Mouse (Mus musculus) midbrain, embryonic 14.5 days (tissue): ENCODE measurements around the gene Vmn2r95. TPM values are rescaled to one million over a fixed set of nuclear protein-coding genes. Genes with fewer than 3 reads are reported as not detected.
"Not testable (repeated sequence)": the region's sequence is repeated elsewhere in the genome, so short reads cannot be mapped to it uniquely, and the experiment has no call there.

Experiments
- ATAC-seq: fragments of 200-750 bp; cut with Nextera tagmentation; 2 replicates; pipeline ENCODE4 v1.8.0; 2017; ENCODE audit warnings: moderate number of reproducible peaks, moderate library complexity; ENCODE audit not compliant: low FRiP score, low TSS enrichment
- DNase-seq: peaks from one replicate; pipeline ENCODE4 v3.0.0-alpha.2; 2015
- H3K27ac ChIP-seq: fragments of 300-500 bp; sonication (generic); replicated peaks from 2 replicates; pipeline ENCODE4 v1.5.1; 2014; ENCODE audit warnings: mild to moderate bottlenecking, low read depth, low read length, moderate library complexity
- H3K27me3 ChIP-seq: fragments of 300-500 bp; sonication (generic); 2 replicates; pipeline ENCODE4 v1.6.1; 2014; ENCODE audit warnings: low read length, control low read depth, mixed read lengths; ENCODE audit not compliant: control insufficient read depth, insufficient read depth
- H3K36me3 ChIP-seq: fragments of 300-500 bp; sonication (generic); 2 replicates; pipeline ENCODE4 v1.6.1; 2014; ENCODE audit warnings: low read length, control low read depth; ENCODE audit not compliant: control insufficient read depth, insufficient read depth
- H3K4me1 ChIP-seq: fragments of 300-500 bp; sonication (generic); 2 replicates; pipeline ENCODE4 v1.6.1; 2014; ENCODE audit warnings: mild to moderate bottlenecking, antibody characterized with exemption, low read length, control low read depth; ENCODE audit not compliant: control insufficient read depth, insufficient read depth
- H3K4me2 ChIP-seq: fragments of 300-500 bp; sonication (generic); 2 replicates; pipeline ENCODE4 v1.6.1; 2014; ENCODE audit warnings: mild to moderate bottlenecking, low read length, moderate library complexity
- H3K4me3 ChIP-seq: fragments of 300-500 bp; sonication (generic); replicated peaks from 2 replicates; pipeline ENCODE4 v1.5.1; 2014; ENCODE audit warnings: low read depth, low read length
- H3K9ac ChIP-seq: fragments of 300-500 bp; sonication (generic); replicated peaks from 2 replicates; pipeline ENCODE4 v1.6.1; 2014; ENCODE audit warnings: mild to moderate bottlenecking, low read length, moderate library complexity
- H3K9me3 ChIP-seq: fragments of 300-500 bp; sonication (generic); 2 replicates; pipeline ENCODE4 v1.6.1; 2016; ENCODE audit warnings: low read length, control low read depth, mixed read lengths; ENCODE audit not compliant: control insufficient read depth
- WGBS: fragments of 180-500 bp; shearing (Covaris S2); extraction: QIAGEN DNeasy Blood & Tissue Kit; methylation state at CpG from one replicate; pipeline ENCODE4 v1.1.7; 2014; 5-methylcytosine and 5-hydroxymethylcytosine counted together
- polyA plus RNA-seq: library from polyadenylated mRNA; unstranded; fragments of >200 nt; fragmentation: Nextera tagmentation; extraction: Ambion mirVana; gene quantifications from 2 replicates; pipeline ENCODE4 v1.2.1, GENCODE M21; 2014

Gene Vmn2r95
- not detected in 2 replicates for polyA plus RNA-seq

DNA sequence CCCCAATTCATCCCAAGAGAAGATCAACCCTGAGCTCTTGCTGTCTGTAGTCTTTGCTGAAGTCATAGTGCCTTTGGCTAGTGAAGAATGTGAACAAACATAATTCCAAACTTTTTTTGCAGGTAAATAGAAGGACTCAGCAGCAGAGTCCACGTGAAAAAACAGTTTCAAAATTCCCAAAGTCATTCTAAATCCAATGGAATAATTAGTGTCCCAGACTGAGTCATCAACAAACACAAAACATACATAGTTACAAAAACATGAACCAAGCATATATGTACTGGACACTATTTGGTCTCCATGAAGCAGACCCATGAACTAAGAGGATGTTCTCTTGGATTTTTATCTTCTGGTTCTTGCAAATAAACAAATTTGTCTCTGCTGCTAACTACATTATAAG is at the start of gene Vmn2r95:
Gene Vmn2r95, plus strand, starts transcription at position 301 of the 400 bp plus-strand sequence.
- Histone ChIP-seq H3K36me3 (no peaks in the 10 kb centered on the region), H3K9me3 (no peaks in the 10 kb centered on the region; the same call in 1 of the 2 replicates), H3K4me3 (no peak within 1 kb of the TSS), H3K4me2 (no peak within 1 kb of the TSS), H3K27ac (no peak within 1 kb of the TSS), H3K9ac (no peak within 1 kb of the TSS), H3K4me1 (no peaks in the 10 kb centered on the region), H3K27me3 (no peaks in the 10 kb centered on the region)
- 35% methylated on average over 1 of the region's 1 CpGs for WGBS
- DNase-seq: no peak
- no peak for ATAC-seq

DNA sequence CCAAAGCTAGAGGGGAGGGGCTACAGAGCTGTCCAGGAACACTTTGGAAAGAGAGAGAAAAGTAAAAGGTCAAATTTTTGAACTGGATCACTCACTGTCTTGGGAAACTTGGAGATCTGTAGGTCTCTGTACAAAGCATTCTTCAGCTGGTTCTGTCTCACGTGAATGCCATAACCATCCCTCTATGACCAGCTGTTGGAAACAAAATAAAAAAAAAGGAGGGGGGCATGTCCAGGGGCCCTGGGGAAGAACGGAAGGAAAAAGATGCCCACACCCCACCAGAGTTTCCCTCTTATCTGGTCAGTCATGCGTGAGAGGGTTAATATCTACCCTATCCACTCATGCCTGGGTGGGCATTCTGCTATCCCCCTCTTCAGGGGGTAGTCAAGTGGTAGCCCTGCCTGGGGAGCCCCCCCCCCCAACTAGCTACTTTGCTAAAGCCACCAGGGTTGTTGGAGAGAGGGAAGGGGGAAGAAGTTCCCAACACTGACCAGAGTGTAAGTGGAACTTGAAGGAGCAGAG is 31.8 kb downstream of the Vmn2r95 start:
- Histone ChIP-seq H3K4me3 (no peak overlapping the region), H3K36me3 (no peaks in the 10 kb centered on the region), H3K9me3 (peaks cover 6% of the 10 kb centered on the region; the same call in 1 of the 2 replicates), H3K27me3 (no peaks in the 10 kb centered on the region), H3K4me2 (no peak overlapping the region), H3K9ac (no peak overlapping the region), H3K4me1 (no peaks in the 10 kb centered on the region), H3K27ac (no peak overlapping the region)
- ATAC-seq: no peak
- no peak for DNase-seq
- 88% methylated on average over 3 of the region's 3 CpGs for WGBS

DNA sequence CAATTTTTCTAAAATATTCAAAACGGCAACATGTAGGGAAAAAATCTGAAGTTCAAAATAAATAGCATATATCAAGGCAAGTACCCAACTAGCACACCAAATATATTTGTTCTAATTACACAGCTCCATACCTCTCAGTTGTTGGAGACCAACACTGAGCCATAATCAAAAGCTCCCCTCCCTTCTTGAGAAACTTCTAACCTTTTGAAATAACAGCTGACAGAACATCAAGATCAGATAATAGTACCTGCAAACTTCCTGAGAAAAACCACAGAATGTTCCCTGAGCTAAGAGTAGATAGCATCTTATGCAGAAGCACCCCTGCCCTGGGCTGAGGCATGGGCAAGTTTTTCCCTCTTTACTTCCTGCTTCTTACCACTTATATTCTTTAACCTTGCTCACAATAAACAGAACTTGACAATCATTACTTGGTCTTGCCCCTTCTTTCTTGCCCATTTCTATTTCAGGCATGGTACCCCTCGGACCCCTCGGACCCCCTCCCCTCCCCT is 34.3 kb downstream of the Vmn2r95 start:
- not testable (repeated sequence) for DNase-seq
- 94% methylated on average over 3 of the region's 3 CpGs for WGBS

DNA sequence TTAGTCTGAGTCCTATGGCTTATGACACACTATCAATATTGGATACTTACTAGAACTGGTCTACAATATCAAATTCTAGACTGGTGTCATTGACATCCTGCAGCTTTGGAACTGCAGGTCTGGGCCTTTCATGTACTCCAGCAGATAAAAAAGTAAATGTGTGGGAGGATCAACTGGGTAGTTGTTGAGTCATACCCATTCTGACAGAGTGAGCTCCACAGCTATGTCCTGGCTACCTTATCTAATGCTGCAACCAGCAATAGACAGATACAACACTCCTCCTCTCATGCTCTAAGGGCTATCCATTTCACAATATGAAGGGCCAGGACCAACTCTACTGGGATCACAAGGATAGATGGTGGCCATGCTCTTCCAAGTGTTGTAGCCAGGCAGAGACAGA is 38.8 kb downstream of the Vmn2r95 start:
- ATAC-seq: no peak
- H3K4me1 ChIP-seq: no peaks in the 10 kb centered on the region

More for the DNA sequence above, 34.3 kb downstream of the Vmn2r95 start:
- not testable (repeated sequence) for H3K9me3 ChIP-seq, H3K27ac ChIP-seq, H3K4me2 ChIP-seq, H3K4me3 ChIP-seq, ATAC-seq, H3K27me3 ChIP-seq, H3K9ac ChIP-seq, H3K4me1 ChIP-seq, H3K36me3 ChIP-seq

DNA sequence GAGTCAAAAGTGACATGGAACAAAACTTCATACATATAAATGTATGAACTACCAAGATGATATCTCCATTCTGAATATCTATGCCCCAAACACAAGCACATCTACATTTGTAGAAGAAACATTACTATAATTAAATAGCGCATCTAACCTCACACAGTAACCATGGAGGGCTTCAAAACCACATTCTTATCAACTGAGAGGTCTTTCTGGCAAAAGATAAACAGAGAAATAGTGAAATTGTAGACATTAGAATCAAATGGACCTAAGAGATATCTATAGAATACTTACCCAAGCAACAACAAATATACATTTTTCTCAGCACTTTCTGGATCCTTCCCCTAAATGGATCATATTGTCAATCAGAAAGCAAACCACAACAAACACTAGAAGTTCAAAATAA is 56.0 kb downstream of the Vmn2r95 start:
- H3K9ac ChIP-seq: no peak overlapping the region
- no peak for ATAC-seq
- no peak for DNase-seq
- H3K4me2 ChIP-seq: no peak overlapping the region
- WGBS: 67% methylated on average over 1 of the region's 1 CpGs
- H3K9me3 ChIP-seq: peaks cover 4% of the 10 kb centered on the region; the same call in 1 of the 2 replicates
- no peak overlapping the region for H3K4me3 ChIP-seq
- no peaks in the 10 kb centered on the region for H3K36me3 ChIP-seq
- H3K4me1 ChIP-seq: no peaks in the 10 kb centered on the region
- no peak overlapping the region for H3K27ac ChIP-seq
- H3K27me3 ChIP-seq: no peaks in the 10 kb centered on the region

More for the DNA sequence above, 38.8 kb downstream of the Vmn2r95 start:
- Histone ChIP-seq H3K4me2 (no peak overlapping the region), H3K27ac (no peak overlapping the region), H3K9ac (no peak overlapping the region), H3K9me3 (peaks cover 6% of the 10 kb centered on the region), H3K27me3 (no peaks in the 10 kb centered on the region), H3K36me3 (no peaks in the 10 kb centered on the region), H3K4me3 (no peak overlapping the region)
- no peak for DNase-seq

Other genes starting within 250 kb of the Vmn2r95 start
- gene Vmn2r94, start 146.3 kb upstream of the Vmn2r95 start, polyA plus RNA-seq: not detected in 2 replicates
- not detected in 2 replicates for gene Vmn2r93, start 126.0 kb upstream of the Vmn2r95 start, polyA plus RNA-seq
- not detected in 2 replicates for gene Vmn2r96, start 149.1 kb downstream of the Vmn2r95 start, polyA plus RNA-seq